Mouse (Mus musculus) lung, postnatal 10 days (tissue): ENCODE measurements at regions not wholly inside any gene's neighbourhood (a gene's known extent, or its start where the extent isn't known, plus 50 kb on each side); places are given as distances from the start of the nearest gene placed in this dataset.
A peak's percentile ranks its signal among the peaks of the same experiment; 100 is the strongest.

Source experiments
- DNase-seq: peaks from one replicate; pipeline ENCODE4 v3.0.0; 2021

GRCm38 (mm10) chr12:25289381-25289780, 192.4 kb upstream of the Id2 start:
- DNase-seq, result no peak

- DNase-seq, result no peak
Observed at GRCm38 (mm10) chr12:25283808-25284207, 186.9 kb upstream of the Id2 start.

GRCm38 (mm10) chr12:25281438-25281837, 184.5 kb upstream of the Id2 start:
- no peak for DNase-seq

- DNase-seq, result no peak
Observed at GRCm38 (mm10) chr12:25273631-25274305, 176.8 kb upstream of the Id2 start.

GRCm38 (mm10) chr12:25272752-25273125, 175.8 kb upstream of the Id2 start:
- DNase-seq, result no peak

- DNase-seq, result no peak
Observed at GRCm38 (mm10) chr12:25272114-25272751, 175.3 kb upstream of the Id2 start.

GRCm38 (mm10) chr12:25269878-25270277, 172.9 kb upstream of the Id2 start:
- no peak for DNase-seq

- DNase-seq, result no peak
Observed at GRCm38 (mm10) chr12:25268871-25269850, 172.2 kb upstream of the Id2 start.

- no peak for DNase-seq
Observed at GRCm38 (mm10) chr12:25268323-25268722, 171.4 kb upstream of the Id2 start.

- DNase-seq, result no peak
Observed at GRCm38 (mm10) chr12:25267572-25268115, 170.7 kb upstream of the Id2 start.

GRCm38 (mm10) chr12:25266701-25267571, 170.0 kb upstream of the Id2 start:
- DNase-seq, result no peak

GRCm38 (mm10) chr12:25265560-25266525, 168.9 kb upstream of the Id2 start:
- DNase-seq, result no peak

GRCm38 (mm10) chr12:25265066-25265465, 168.1 kb upstream of the Id2 start:
- peak; percentile 30 for DNase-seq

- no peak for DNase-seq
Observed at GRCm38 (mm10) chr12:25264408-25264807, 167.5 kb upstream of the Id2 start.

GRCm38 (mm10) chr12:25262461-25262860, 165.5 kb upstream of the Id2 start:
- DNase-seq, result no peak

- no peak for DNase-seq
Observed at GRCm38 (mm10) chr12:25259123-25259522, 162.2 kb upstream of the Id2 start.

- DNase-seq, result no peak
Observed at GRCm38 (mm10) chr12:25256268-25256667, 159.3 kb upstream of the Id2 start.

- DNase-seq, result no peak
Observed at GRCm38 (mm10) chr12:25254716-25255115, 157.8 kb upstream of the Id2 start.

GRCm38 (mm10) chr12:25252776-25253510, 156.0 kb upstream of the Id2 start:
- DNase-seq, result no peak
